Mouse (Mus musculus) kidney, adult 18-20 months (tissue): ENCODE results near the gene Fxyd3.
A peak's percentile ranks its signal among the peaks of the same experiment; 100 is the strongest.

Experiments used
- DNase-seq: peaks from one replicate; pipeline ENCODE4 v3.0.0; 2021

Gene Fxyd3

DNA sequence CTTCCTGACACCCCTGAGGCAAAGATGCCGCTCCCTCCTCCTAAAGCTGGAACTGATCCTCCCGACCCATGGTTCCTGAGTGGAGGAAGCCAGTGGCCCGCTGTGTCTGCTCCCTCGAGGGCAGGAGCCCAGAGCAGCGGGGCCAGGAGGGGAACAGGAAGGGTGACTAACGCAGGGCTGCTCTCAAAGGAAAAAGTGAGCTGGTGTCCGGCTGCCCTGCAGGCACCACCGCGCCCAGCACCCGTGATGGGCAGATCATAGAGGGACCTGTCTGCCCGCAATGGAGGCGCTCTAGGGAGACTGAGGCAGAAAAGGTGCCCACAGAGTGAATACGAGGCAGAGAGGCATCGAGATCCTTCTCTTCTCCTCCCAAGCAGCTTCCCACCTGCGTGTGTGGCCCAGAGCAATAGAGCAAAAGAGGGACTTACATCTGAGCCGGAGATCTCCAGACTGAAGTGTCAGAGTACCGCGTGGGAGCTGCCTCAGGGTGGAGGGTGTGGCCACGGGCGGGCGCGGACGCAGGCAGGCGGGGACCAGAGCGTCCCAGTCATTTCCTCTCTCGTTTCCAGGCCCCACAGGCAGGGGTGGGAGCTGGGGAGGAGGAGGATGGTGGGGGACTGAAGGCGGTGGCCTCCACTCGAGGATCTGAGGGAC is 34.7 kb downstream of the Fxyd3 start:
- DNase-seq = peak; percentile 53

DNA sequence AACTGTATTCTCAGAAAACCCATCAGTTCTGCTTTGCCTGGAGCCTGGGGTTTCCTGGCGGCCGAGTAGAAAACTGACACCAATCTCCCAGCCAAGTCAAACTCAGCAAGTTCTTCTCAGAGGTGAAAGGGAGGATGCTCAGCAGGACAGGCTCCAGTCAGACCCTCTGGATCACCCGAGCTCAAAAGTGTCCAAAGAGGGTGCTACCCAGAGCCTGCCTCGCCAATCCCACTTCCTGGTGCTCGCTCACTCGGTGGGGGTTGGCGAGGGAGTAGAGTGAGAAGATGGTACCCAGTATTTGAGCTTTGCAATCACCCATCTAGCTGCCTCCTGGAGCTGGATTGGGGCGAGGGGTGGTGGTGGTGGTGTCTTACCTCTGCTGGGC is 35.5 kb downstream of the Fxyd3 start:
- DNase-seq = no peak

DNA sequence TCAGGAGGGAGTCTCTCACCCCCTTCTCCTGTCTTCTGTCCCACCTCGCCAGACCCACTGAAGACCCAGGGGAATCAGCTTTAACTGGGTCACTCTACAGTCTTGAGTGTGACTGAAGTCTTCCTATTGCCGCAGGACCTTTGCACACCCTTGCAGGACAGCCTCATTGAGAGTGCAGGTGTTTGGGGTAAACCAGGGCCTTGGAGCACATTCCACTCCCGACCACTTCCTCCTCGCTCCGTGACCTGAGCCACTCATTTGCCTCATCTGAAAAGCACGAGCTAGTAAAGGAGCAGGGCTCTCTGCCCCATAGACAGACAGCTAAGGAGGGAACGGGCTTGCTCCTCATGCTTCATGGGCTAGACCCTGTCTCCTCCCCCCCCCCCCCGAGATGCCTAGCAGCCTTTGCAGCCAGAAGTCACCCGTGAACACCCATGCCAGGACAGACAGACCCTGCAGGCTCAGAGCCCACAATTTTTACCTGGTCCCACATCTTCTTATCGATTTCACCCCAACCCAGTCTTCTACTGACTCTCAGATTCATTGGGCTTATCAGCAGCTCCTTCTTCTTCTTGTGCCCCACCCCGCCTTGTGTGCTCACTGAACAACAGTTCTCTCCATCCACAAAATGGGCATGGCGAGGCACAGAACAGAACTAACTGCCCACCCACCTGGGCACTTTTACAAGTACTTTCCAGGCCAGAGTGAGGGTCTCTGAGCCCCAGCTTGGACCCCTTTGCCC is 36.1 kb downstream of the Fxyd3 start:
- DNase-seq = no peak

DNA sequence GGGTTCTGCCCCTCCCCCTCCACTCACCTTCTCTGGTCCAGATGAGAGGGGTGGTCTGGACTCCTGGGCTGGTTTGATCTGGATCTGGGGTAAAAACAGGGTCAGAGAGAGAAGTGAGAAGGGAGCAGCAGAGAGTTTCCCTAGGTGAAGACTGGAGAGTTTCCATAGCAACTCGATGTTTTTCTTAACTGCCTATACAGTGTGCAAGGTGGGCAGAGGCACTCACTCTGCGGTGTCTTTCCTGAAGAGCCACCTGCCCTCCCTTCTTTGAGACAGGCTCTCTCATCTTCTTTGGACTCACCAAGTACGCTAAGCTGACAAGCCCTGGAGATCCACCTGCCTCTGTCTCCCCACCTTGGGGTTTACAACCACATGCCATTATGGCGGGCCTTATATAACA is 37.5 kb downstream of the Fxyd3 start:
- no peak for DNase-seq

DNA sequence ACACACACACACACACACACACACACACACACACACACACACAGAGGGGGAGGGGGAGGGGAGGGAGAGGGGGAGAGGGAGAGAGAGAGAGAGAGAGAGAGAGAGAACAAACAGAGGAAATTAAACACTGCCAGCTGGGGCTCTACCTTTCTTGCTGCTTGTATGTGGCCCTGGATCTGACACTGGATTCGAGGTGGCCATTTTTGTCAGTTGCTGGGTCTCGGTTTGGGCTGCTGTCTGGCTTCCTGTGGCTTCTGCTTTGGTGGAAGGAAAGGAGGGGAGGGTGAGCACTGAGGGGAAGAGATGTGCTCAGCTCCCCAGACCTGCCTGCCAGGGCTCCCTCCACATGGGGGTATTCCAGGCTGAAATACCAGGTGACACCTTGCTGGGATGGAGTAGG is 38.8 kb downstream of the Fxyd3 start:
- DNase-seq = no peak

DNA sequence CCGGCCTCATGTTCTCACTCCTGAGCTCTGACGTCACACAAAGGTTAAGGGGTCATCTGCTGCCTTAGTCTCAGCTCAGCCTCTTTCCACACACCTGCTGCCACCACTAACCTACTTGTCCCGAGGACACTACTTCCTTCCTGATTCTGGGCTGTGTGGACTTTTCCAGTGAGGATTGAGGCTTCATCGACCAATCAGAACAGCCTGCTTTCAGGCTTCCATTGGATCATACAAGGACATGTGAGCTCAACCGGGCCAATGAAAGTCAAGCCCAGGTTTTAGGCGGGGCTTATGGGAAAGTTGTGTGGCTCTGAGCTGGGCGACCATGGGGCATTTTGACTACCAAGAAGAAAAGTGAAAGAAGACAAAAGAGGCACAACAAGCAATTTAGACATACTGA is 39.6 kb downstream of the Fxyd3 start:
- DNase-seq = no peak

DNA sequence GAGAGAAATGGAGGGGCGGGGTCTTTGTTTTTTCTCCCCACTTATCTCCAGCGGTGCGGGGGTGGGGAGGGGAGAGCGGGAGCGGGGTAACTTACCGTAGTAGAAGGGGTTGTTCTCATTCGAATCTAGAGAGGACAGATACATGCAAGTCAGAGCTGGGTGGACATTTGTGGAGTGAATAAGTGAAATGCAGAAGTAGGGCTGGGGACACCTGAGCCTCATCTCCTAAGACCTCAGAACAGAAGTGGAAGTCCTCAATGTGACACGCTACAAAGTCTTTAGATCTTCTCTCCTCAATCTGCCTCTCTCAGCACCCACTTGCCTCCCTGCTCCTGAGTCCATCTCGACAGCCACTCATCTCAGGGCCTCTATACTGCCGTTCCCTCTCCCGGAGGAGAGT is 41.2 kb downstream of the Fxyd3 start:
- DNase-seq = no peak

DNA sequence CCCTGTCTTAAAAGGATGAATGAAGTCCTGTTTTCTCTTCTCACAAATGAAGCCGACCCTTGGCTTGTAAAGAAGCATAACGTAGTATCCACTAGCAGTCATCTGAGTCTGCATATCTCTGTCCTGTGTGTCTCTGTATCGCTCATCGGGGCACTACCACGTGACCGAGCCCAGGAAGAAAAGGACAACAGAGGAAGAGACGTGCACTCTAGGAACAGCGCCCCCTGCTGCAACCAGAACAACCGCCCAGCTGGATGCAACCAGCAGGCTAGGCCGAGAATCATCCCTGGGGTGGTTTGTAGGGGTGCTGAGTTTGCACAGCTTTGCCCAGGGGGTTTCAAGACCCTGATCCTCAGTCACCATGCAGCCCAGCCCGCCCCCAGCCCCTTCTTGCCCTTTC is 41.7 kb downstream of the Fxyd3 start:
- no peak for DNase-seq

DNA sequence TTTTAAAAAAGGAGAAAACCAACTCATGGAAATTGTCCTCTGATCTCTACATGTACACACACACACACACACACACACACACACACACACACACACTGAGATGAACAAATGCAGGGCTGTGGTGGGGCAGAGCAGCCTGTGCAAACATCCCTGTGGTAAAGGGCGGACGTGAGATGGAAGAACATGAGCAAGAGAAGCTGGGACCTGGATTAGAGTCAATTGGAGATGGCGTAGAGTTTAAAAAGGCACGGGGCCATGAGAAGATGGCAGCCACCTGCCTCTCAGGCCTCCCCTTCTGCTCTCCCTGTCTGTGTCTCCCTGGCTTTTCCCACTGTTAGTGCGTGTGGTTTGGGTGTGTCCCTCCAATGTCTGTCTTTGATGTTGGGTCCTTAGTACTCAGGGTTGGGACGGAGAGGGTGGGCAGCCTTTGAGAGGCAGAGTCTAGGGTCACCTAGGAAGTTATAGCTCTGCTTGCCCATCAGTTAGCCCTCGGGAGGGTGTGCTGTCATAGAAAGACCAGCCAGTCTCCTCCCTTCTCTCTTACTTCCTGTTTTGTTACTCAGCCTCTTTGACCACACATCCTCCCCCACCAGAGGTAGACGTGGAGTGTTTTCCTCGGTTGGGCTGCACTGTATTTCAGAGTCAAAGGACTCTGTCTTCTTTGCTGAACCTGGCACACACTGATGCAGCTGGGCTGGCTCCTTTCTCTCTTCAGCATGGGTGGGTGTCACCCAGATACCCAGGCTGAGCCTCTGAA is 42.9 kb downstream of the Fxyd3 start:
- DNase-seq = no peak

DNA sequence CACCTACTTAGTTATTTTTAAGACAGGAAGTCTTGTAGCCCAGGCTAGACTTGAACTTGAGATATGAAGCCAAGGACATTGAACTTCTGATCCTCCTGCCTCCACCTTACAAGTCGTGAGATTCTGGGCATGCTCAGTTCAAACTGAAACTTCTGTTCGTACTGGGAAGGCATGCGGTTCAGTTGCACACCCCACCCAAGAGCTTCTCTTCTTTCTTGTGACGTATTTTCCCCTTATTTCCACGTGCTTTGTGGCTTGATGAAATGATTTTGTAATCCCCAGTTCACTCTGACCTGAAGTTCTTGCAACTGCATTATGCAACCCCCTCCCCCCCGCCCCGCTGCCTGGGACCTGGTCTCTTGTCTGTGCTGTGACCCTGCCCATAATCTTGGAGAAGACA is 44.8 kb downstream of the Fxyd3 start:
- DNase-seq = no peak

DNA sequence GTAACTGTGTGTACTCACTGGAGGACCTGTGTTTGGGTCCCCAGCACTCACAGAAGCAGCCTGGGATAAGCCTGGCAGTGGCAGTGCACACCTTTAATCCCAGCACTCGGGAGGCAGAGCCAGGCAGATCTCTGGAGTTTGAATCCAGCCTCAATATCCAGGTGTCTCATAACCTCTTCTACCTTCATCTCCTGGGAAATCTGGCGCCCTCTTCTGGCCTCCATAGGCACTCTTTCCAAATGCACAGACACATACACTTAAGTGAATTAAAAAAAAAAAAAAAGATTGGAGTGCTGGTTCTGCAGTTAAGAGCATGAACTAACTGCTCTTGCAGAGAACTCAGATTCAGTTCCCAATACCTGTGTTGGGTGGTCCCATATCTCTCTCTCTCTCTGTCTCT is 45.8 kb downstream of the Fxyd3 start:
- no peak for DNase-seq

DNA sequence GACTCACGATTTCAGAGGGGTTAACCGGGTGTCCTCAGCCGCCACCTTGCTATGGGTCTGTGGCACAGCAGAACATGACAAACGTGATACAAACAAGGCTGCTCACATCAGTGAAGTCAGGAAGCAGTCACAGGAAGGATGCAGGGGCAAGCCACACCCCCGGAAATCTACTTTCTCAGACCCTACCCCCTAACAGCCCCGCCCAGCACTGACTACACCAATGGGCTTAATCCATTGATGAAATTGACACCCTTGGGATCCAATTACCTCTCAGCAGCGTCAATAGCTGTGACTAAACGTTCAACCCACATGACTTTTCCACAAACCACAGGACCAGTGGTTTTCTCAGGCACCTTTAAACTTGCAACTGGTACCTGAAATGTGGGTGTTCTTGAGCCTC is 47.9 kb downstream of the Fxyd3 start:
- no peak for DNase-seq
